Mouse (Mus musculus) adrenal gland, postnatal 0 days (tissue): ENCODE measurements around the gene St6galnac6. TPM values are rescaled to one million over a fixed set of nuclear protein-coding genes. Genes with fewer than 3 reads are reported as not detected.

Source experiments
- microRNA-seq: library from miRNA; unstranded; fragments of <30 nt; microRNA quantifications from one replicate; pipeline ENCODE4, GENCODE M21; 2016; ENCODE audit warnings: borderline replicate concordance; ENCODE audit not compliant: insufficient number of aligned reads
- polyA plus RNA-seq: library from polyadenylated mRNA; unstranded; fragments of >200 nt; fragmentation: Nextera tagmentation; extraction: Ambion mirVana; gene quantifications from 2 replicates; pipeline ENCODE4 v1.2.1, GENCODE M21; 2015

The St6galnac6 gene
- polyA plus RNA-seq: 21.6 and 31.5 TPM in 2 replicates

GRCm38 (mm10) chr2:32599409-32599808 lies at the start of gene St6galnac6:
Gene St6galnac6, plus strand, starts transcription at chr2:32599709.

GRCm38 (mm10) chr2:32570698-32571494 lies 28.6 kb upstream of the St6galnac6 start, which contains the start of gene Dpm2:
Gene Dpm2, plus strand, starts transcription at chr2:32570858.

GRCm38 (mm10) chr2:32574497-32574896 lies 25.0 kb upstream of the St6galnac6 start, which contains the start of gene Pip5kl1:
Gene Pip5kl1, plus strand, starts transcription at chr2:32574797.

GRCm38 (mm10) chr2:32575586-32576160 lies 23.8 kb upstream of the St6galnac6 start, which contains the start of gene 9430097D07Rik:
Gene 9430097D07Rik, minus strand, starts transcription at chr2:32575684.

GRCm38 (mm10) chr2:32586871-32587351 lies 12.6 kb upstream of the St6galnac6 start, which contains the start of gene St6galnac4:
Gene St6galnac4, plus strand, starts transcription at chr2:32587095.

DNA sequence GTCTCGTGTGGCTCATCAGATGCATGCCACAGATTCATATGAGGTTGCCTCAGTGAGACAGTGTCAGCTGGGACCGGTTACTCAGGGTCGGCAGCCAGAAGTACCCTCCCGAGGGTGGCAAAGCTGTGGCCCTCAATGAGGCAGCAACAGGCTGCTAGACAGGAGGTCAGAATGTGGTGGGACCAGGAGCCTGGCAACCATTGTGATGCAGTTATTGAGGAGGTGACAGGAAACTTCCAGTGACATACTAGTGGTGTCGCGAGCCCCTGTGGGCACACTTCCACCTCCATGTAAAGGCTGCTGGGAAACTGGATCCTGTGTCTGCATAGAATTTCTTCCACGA lies 22.0 kb downstream of the St6galnac6 start, which contains the start of gene Ak1:
Gene Ak1, plus strand, starts transcription at position 242 of the 343 bp plus-strand sequence.

DNA sequence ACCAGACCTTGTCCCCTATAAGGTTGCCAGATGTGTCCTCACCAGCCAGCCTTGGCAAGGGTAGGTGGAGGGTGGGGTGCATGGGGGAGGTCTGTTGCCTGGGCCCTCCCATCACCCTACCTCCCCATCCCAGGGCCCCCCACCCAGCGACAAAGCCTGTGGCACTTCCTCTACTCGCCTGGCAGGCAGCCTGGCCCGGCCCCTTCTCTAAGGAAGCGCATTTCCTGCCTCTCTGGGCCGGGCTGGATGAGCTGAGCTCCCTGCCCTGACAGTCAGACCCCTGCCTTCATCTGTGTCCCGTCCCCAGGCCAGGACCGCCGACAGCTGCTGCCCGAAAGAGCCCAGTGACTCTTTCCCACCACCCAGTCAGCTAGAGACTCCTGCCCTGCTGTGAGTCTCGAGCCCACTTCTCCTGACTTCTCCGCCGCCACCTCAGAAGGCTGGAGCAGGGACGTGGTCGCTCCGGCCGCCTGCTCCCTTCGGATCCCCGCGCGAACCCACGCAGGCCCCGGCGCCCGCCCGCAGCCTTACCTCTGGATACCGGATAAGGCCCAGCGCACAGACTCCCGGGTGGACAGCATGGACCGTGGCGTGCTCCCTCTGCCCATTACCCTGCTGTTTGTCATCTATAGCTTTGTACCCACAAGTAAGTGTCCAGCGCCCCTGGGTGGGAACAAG lies 47.0 kb downstream of the St6galnac6 start, which contains the start of gene Eng:
Gene Eng, plus strand, starts transcription at position 217 of the 678 bp plus-strand sequence.

Small RNA genes within 50 kb of the gene (microRNA-seq; reads per million reads assigned to microRNA genes)
- not detected for gene Mir1954

Other genes starting within 250 kb of the St6galnac6 start
- 22.0 and 29.7 TPM in 2 replicates for gene Ciz1, start 247.4 kb upstream of the St6galnac6 start, polyA plus RNA-seq
- 10.9 and 22.5 TPM in 2 replicates for gene Dnm1, start 246.4 kb upstream of the St6galnac6 start, polyA plus RNA-seq
- 120 and 150 TPM in 2 replicates for gene 1110008P14Rik, start 217.8 kb upstream of the St6galnac6 start, polyA plus RNA-seq
- gene Lcn2, start 211.5 kb upstream of the St6galnac6 start, polyA plus RNA-seq: 23.5 and 39.7 TPM in 2 replicates
- 35.3 and 40.5 TPM in 2 replicates for gene Ptges2, start 203.8 kb upstream of the St6galnac6 start, polyA plus RNA-seq
- gene Naif1, start 149.3 kb upstream of the St6galnac6 start, polyA plus RNA-seq: 3.0 and 4.1 TPM in 2 replicates
- 11.9 and 21.1 TPM in 2 replicates for gene Slc25a25, start 148.3 kb upstream of the St6galnac6 start, polyA plus RNA-seq
- gene Fam102a, start 64.4 kb upstream of the St6galnac6 start, polyA plus RNA-seq: 12.2 and 13.5 TPM in 2 replicates
- 84.7 and 92.7 TPM in 2 replicates for gene Dpm2, start 28.9 kb upstream of the St6galnac6 start, polyA plus RNA-seq
- 0.23 and 0.30 TPM in 2 replicates for gene Pip5kl1, start 24.9 kb upstream of the St6galnac6 start, polyA plus RNA-seq
- 0.14 and 0.32 TPM in 2 replicates for gene 9430097D07Rik, start 24.0 kb upstream of the St6galnac6 start, polyA plus RNA-seq
- 10.8 and 12.2 TPM in 2 replicates for gene St6galnac4, start 12.6 kb upstream of the St6galnac6 start, polyA plus RNA-seq
- gene Ak1, start 22.0 kb downstream of the St6galnac6 start, polyA plus RNA-seq: 41.5 and 46.4 TPM in 2 replicates
- 48.8 and 66.6 TPM in 2 replicates for gene Eng, start 46.9 kb downstream of the St6galnac6 start, polyA plus RNA-seq
- gene Fpgs, start 104.4 kb downstream of the St6galnac6 start, polyA plus RNA-seq: 18.9 and 30.7 TPM in 2 replicates
- gene Cdk9, start 113.4 kb downstream of the St6galnac6 start, polyA plus RNA-seq: 68.7 and 83.3 TPM in 2 replicates
- 23.3 and 23.8 TPM in 2 replicates for gene Sh2d3c, start 121.3 kb downstream of the St6galnac6 start, polyA plus RNA-seq
- gene 6330409D20Rik, start 141.3 kb downstream of the St6galnac6 start, polyA plus RNA-seq: 0.61 and 0.76 TPM in 2 replicates
- gene Tor2a, start 157.5 kb downstream of the St6galnac6 start, polyA plus RNA-seq: 36.1 and 50.2 TPM in 2 replicates
- gene Ttc16, start 175.9 kb downstream of the St6galnac6 start, polyA plus RNA-seq: 0.07 TPM in 1 of 2 replicates, not detected in the other
- 2.3 and 3.2 TPM in 2 replicates for gene Ptrh1, start 176.1 kb downstream of the St6galnac6 start, polyA plus RNA-seq
- gene Cfap157, start 184.7 kb downstream of the St6galnac6 start, polyA plus RNA-seq: 0.11 TPM in 1 of 2 replicates, not detected in the other
- gene Stxbp1, start 247.5 kb downstream of the St6galnac6 start, polyA plus RNA-seq: 24.2 and 45.3 TPM in 2 replicates